Mouse (Mus musculus): Measurements from ENCODE around the gene Olfr1441. TPM values are rescaled to one million over a fixed set of nuclear protein-coding genes. Genes with fewer than 3 reads are reported as not detected.

Olfr1441 gene
- polyA plus RNA-seq, 1 experiment from 2014 or later, result not detected

GRCm38 (mm10) chr19:12435750-12436524 is 18.7 kb downstream of the Olfr1441 start:
- Histone ChIP-seq H3K4me2 (no peak overlapping the region), H3K9ac (no peak overlapping the region), H3K9me3 (no peaks in the 10 kb centered on the region), H3K27me3 (no peaks in the 10 kb centered on the region), H3K27ac (replicated peaks) (no peak overlapping the region), H3K4me3 (no peak overlapping the region), H3K36me3 (no peaks in the 10 kb centered on the region), H3K4me1 (replicated peaks) (no peaks in the 10 kb centered on the region)
- no peak for ATAC-seq (ENCODE audit: low FRiP score, low read depth)
- 85% methylated on average over 4 of the region's 4 CpGs for WGBS

GRCm38 (mm10) chr19:12439581-12439980 is 22.3 kb downstream of the Olfr1441 start:
- Histone ChIP-seq H3K27ac (replicated peaks) (no peak overlapping the region), H3K4me2 (no peak overlapping the region), H3K4me1 (replicated peaks) (no peaks in the 10 kb centered on the region), H3K36me3 (no peaks in the 10 kb centered on the region), H3K27me3 (no peaks in the 10 kb centered on the region), H3K4me3 (no peak overlapping the region), H3K9ac (no peak overlapping the region), H3K9me3 (no peaks in the 10 kb centered on the region)
- ATAC-seq (ENCODE audit: low FRiP score, low read depth), result no peak
- 57% methylated on average over 1 of the region's 1 CpGs for WGBS

GRCm38 (mm10) chr19:12440103-12440725 is 23.0 kb downstream of the Olfr1441 start:
- 75% methylated on average over 5 of the region's 5 CpGs for WGBS
- no peaks in the 10 kb centered on the region for H3K9me3 ChIP-seq
- H3K4me1 ChIP-seq (replicated peaks), result no peaks in the 10 kb centered on the region
- ATAC-seq (ENCODE audit: low FRiP score, low read depth), result no peak
- H3K36me3 ChIP-seq, result no peaks in the 10 kb centered on the region
- no peaks in the 10 kb centered on the region for H3K27me3 ChIP-seq
- no peak overlapping the region for H3K27ac ChIP-seq (replicated peaks)
- no peak overlapping the region for H3K9ac ChIP-seq
- no peak overlapping the region for H3K4me3 ChIP-seq
- no peak overlapping the region for H3K4me2 ChIP-seq

- Histone ChIP-seq H3K9ac (no peak overlapping the region), H3K4me1 (replicated peaks) (no peaks in the 10 kb centered on the region), H3K4me2 (no peak overlapping the region), H3K27me3 (no peaks in the 10 kb centered on the region), H3K36me3 (no peaks in the 10 kb centered on the region), H3K27ac (replicated peaks) (no peak overlapping the region), H3K4me3 (no peak overlapping the region), H3K9me3 (no peaks in the 10 kb centered on the region)
- WGBS, result 84% methylated on average over 4 of the region's 4 CpGs
- no peak for ATAC-seq (ENCODE audit: low FRiP score, low read depth)
These were observed 25.3 kb downstream of the Olfr1441 start for GRCm38 (mm10) chr19:12442560-12442959.

GRCm38 (mm10) chr19:12445014-12445413 is 27.8 kb downstream of the Olfr1441 start:
- Histone ChIP-seq H3K27me3 (no peaks in the 10 kb centered on the region), H3K4me1 (replicated peaks) (no peaks in the 10 kb centered on the region), H3K9ac (no peak overlapping the region), H3K9me3 (no peaks in the 10 kb centered on the region), H3K4me2 (no peak overlapping the region), H3K36me3 (no peaks in the 10 kb centered on the region), H3K27ac (replicated peaks) (no peak overlapping the region), H3K4me3 (no peak overlapping the region)
- ATAC-seq (ENCODE audit: low FRiP score, low read depth), result no peak
- WGBS, result 81% methylated on average over 3 of the region's 3 CpGs

GRCm38 (mm10) chr19:12457401-12458066 is 40.3 kb downstream of the Olfr1441 start:
- no peak overlapping the region for H3K4me3 ChIP-seq
- WGBS, result 86% methylated on average over 12 of the region's 12 CpGs
- H3K27me3 ChIP-seq, result no peaks in the 10 kb centered on the region
- no peak overlapping the region for H3K4me2 ChIP-seq
- no peak overlapping the region for H3K27ac ChIP-seq (replicated peaks)
- no peak for ATAC-seq (ENCODE audit: low FRiP score, low read depth)
- no peaks in the 10 kb centered on the region for H3K4me1 ChIP-seq (replicated peaks)
- H3K36me3 ChIP-seq, result no peaks in the 10 kb centered on the region
- H3K9me3 ChIP-seq, result no peaks in the 10 kb centered on the region
- H3K9ac ChIP-seq, result no peak overlapping the region

- Histone ChIP-seq H3K4me3 (no peak overlapping the region), H3K27ac (replicated peaks) (no peak overlapping the region), H3K27me3 (no peaks in the 10 kb centered on the region), H3K9ac (no peak overlapping the region), H3K4me2 (no peak overlapping the region), H3K9me3 (no peaks in the 10 kb centered on the region), H3K4me1 (replicated peaks) (no peaks in the 10 kb centered on the region), H3K36me3 (no peaks in the 10 kb centered on the region)
- WGBS, result 89% methylated on average over 4 of the region's 4 CpGs
- ATAC-seq (ENCODE audit: low FRiP score, low read depth), result no peak
These were observed 42.3 kb downstream of the Olfr1441 start for GRCm38 (mm10) chr19:12459516-12459915.

- Histone ChIP-seq H3K4me3 (no peak within 1 kb of the TSS), H3K27ac (replicated peaks) (no peak within 1 kb of the TSS), H3K9me3 (no peaks in the 10 kb centered on the region), H3K27me3 (no peaks in the 10 kb centered on the region), H3K9ac (no peak within 1 kb of the TSS), H3K4me2 (no peak within 1 kb of the TSS), H3K36me3 (0 out of 2 replicates have a peak, but pooled peaks cover 5% of the 10 kb centered on the region), H3K4me1 (replicated peaks) (no peaks in the 10 kb centered on the region)
- no peak for ATAC-seq (ENCODE audit: low FRiP score, low read depth)
- 84% methylated on average over 11 of the region's 11 CpGs for WGBS
These were observed 43.3 kb downstream of the Olfr1441 start, which contains the start of gene Mpeg1 for GRCm38 (mm10) chr19:12460282-12461249. TSS of gene Mpeg1 (plus strand) at chr19:12460779.

GRCm38 (mm10) chr19:12462851-12463721 is 45.9 kb downstream of the Olfr1441 start:
- H3K27me3 ChIP-seq, result no peaks in the 10 kb centered on the region
- no peak overlapping the region for H3K27ac ChIP-seq (replicated peaks)
- no peak overlapping the region for H3K4me3 ChIP-seq
- H3K36me3 ChIP-seq, result peaks cover 7% of the 10 kb centered on the region
- H3K9ac ChIP-seq, result no peak overlapping the region
- ATAC-seq (ENCODE audit: low FRiP score, low read depth), result no peak
- no peaks in the 10 kb centered on the region for H3K9me3 ChIP-seq
- H3K4me2 ChIP-seq, result no peak overlapping the region
- 77% methylated on average over 7 of the region's 7 CpGs for WGBS
- no peaks in the 10 kb centered on the region for H3K4me1 ChIP-seq (replicated peaks)

GRCm38 (mm10) chr19:12463722-12464035 is 46.4 kb downstream of the Olfr1441 start:
- Histone ChIP-seq H3K9ac (no peak overlapping the region), H3K4me2 (no peak overlapping the region), H3K27ac (replicated peaks) (no peak overlapping the region), H3K27me3 (no peaks in the 10 kb centered on the region), H3K4me3 (no peak overlapping the region), H3K4me1 (replicated peaks) (no peaks in the 10 kb centered on the region), H3K9me3 (no peaks in the 10 kb centered on the region), H3K36me3 (peaks cover 12% of the 10 kb centered on the region)
- WGBS, result 50% methylated on average over 1 of the region's 1 CpGs
- no peak for ATAC-seq (ENCODE audit: low FRiP score, low read depth)

- H3K4me1 ChIP-seq (replicated peaks), result no peaks in the 10 kb centered on the region
- peaks cover 17% of the 10 kb centered on the region for H3K36me3 ChIP-seq
- 79% methylated on average over 5 of the region's 5 CpGs for WGBS
- no peak for ATAC-seq (ENCODE audit: low FRiP score, low read depth)
- H3K9me3 ChIP-seq, result no peaks in the 10 kb centered on the region
- H3K27me3 ChIP-seq, result no peaks in the 10 kb centered on the region
- no peak overlapping the region for H3K9ac ChIP-seq
- no peak overlapping the region for H3K4me3 ChIP-seq
- no peak overlapping the region for H3K27ac ChIP-seq (replicated peaks)
- no peak overlapping the region for H3K4me2 ChIP-seq
These were observed 46.9 kb downstream of the Olfr1441 start for GRCm38 (mm10) chr19:12464127-12464526.

Data from hindbrain, embryonic 15.5 days (tissue).